Mouse (Mus musculus): ENCODE measurements around the gene Tmco1. TPM values are rescaled to one million over a fixed set of nuclear protein-coding genes. Genes with fewer than 3 reads are reported as not detected.

Tmco1 gene
- total RNA-seq, 2 experiments from 2014 or later = 38.4 to 45.1 TPM

DNA sequence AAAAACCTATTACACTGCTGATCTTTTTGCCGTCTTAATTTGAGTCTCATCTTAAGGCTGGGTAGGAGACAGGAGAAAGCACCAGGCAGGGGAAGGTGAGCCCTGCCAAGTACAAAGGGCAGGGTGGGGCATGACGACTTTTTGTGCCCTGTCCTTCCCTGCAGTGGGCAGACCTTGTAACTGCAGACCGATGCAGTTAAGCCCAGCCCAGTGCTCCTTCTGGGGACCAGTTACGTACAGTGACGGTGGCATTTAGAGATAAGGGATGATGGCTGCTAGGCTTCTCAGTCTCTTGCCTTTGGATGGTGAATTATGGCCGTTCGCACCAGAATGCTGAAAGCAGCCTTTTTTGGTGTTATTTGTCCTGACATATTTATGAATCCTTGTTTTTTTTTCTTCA is 60.3 kb downstream of the Tmco1 start:
- no peak for DNase-seq (ENCODE audit: low spot score in 2 of 2)

DNA sequence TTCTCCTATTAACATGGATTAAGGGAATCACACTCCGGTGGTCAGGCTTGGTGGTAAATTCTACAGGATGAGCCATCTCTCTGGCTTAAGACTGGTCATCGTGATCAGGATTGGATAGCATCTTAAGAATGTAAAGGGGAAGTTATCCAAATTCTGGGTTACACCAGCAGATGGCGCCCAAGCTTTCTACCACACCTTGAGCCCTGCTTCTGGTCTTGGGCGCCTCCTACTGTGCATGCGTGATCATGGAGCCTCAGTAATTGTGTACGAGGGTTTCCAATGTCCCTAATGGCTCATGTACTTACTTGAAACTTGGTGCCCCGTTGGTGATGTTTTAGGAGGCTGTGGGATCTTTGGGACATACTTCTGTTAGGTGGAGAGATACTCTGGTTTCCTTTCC is 61.7 kb downstream of the Tmco1 start:
- DNase-seq (ENCODE audit: low spot score in 2 of 2) = peak; percentile 82 to 87

- DNase-seq (ENCODE audit: low spot score in 2 of 2) = no peak
Observed at GRCm38 (mm10) chr1:167372739-167373138, 64.6 kb downstream of the Tmco1 start.

DNA sequence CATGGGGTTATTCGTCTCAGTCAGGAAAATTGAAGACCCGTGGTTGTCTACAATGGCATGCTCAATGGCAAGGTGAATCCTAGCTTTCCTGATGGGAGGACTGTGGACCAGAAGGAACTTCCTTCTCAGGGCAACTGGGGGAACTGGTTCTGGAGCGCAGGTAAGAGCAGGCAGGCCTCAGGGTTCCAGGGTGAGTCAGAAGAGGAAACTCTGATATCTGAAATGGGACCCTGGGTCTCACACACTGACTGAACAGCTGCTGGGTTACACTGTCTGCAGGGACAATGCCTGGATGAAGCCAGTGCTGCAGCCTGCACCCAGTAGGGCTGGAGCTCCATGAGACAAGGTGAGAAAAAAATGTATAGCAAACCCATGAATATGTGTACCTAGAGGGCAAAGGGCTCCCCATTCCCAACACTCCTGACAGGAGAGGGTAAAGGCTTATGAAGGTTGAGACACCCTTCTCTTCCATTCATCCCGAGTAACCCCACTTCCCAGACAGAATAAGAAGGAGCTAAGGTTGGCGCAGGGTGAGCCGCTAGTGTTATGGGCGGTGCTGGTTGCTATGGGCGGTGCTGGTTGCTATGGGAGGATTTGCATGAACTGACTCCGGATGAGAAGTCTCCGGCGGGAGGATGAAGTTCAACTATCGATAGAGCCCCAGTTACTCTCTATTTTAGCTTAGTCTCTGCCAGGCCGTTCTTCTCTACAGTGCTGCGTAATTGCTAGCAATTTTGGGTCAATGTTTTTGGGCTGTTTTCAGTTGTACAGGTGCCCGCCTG is 66.0 kb downstream of the Tmco1 start:
- no peak for DNase-seq (ENCODE audit: low spot score in 2 of 2)

DNA sequence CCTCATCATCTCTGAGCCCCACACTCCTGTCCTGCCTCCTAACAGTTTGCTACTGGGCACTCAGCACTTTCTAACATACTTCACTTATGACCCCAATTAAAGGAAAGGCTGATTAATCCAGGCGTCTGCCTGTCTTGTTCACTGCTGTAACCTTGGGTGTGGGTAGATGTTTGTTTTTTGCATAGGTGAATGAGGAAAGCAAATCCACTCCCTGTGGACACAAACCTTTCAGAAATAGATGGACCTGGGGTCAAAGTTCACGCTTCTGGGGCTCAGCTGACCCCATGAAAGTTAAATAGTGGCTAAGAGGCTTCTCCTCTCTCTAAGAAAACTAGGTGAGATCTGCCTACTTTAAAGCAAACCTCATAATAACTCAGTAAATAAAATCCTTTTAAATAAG is 66.8 kb downstream of the Tmco1 start:
- DNase-seq (ENCODE audit: low spot score in 2 of 2) = no peak

DNA sequence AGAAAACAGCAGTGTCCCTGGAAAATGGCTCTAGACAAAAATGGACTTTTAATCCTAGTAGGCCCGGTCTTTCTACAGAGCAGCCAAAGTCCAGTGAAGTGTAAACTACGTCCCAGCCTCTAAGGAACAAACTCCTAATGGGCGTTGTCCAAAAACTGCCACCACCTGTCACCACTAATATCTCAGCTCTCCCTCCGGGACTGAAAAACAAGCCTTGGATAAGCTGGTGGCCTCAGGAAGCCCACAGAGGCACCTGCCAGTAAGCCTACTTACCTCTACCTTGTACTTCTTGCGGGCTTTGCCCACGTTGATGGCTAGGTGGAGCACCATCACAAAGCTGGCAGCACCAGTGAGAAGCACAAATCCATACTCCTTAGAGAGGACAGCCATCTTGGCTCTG is 69.8 kb downstream of the Tmco1 start:
- no peak for DNase-seq (ENCODE audit: low spot score in 2 of 2)

GRCm38 (mm10) chr1:167379751-167380150 is 71.6 kb downstream of the Tmco1 start:
- no peak for DNase-seq (ENCODE audit: low spot score in 2 of 2)

- no peak for DNase-seq (ENCODE audit: low spot score in 2 of 2)
Observed at GRCm38 (mm10) chr1:167380223-167380622, 72.0 kb downstream of the Tmco1 start.

DNA sequence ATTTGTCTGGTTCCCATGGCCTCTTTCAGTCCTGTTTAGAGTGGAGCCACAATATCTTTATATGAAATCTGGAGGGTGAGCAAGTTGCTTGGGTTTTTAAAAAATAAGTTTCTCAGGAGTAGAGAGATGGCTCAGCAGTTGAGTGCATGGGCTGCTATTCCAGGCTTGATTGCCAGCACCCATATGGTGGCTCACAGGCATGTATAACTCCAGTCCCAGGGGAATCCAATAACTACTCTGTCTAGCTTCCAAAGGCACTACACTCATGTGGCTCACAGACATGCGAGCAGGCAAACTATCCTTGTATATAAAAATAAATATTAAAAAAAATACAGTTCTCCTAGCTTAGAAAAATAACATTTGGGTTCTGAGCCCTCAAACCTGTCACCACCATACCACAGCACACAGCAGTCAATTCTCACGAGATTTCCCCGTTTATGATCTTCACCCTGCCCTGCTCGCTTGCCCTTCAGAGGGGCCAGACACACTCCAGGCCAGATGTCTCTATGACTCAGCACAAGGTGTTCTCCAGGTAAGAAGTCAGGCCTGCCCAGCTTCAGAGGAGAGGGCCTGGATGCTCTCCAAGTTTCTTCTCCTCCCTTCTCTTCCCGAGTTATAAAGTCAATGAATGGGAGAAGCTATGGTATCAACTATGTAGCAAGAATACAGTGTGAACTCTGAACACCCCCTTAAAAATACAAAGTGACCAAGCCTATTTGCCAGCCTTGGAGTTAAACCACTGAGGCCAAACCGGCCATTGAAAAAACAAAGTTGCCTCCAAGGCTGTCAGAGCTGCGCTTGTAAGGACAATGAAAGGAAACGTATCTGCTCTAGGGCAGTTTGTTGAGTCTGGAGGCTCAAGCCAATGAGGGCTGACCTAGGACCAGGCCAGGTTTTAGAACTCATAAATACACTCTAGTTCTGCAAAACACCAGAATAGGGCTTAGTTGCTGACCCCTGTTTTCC is 73.2 kb downstream of the Tmco1 start:
- DNase-seq (ENCODE audit: low spot score in 2 of 2) = no peak

DNA sequence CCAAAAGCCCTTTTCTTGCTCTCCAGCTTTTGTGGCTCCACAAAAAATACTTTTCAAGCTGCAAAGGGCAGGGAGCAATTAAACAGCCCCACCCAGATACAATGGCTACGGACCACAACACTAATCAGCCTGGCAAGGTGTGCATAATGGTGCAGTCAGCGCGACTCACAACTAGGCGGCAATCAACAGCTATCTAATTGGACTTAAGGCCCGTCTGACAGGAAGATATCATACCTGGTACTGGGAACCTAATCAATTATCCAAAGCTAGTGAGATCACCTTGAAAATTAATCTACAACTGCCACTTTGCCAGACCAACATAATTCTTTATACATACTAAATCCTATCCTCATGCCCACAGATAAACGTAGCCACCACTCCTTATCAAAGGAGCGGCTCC is 74.1 kb downstream of the Tmco1 start:
- DNase-seq (ENCODE audit: low spot score in 2 of 2) = no peak

- no peak for DNase-seq (ENCODE audit: low spot score in 2 of 2)
Observed at GRCm38 (mm10) chr1:167382763-167383162, 74.6 kb downstream of the Tmco1 start.

DNA sequence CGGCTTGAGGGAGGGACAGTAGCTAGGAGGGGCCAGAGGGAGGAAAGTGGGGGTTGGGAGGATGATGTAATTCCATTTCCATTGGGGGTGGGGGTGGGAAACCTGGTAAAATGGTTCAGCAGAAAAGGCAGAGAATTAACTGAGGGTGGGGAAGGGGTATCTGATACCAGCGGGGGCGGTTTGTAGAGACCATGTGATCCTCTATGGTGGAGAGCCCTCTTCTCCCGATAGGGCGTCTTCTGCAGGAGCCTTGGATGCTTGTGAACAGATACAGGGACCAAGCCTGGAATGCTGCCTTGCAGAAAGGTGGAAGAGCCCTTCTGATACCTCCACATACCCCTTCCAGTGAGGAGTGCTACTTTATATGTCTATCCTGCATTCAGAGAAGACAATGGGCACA is 75.0 kb downstream of the Tmco1 start:
- DNase-seq (ENCODE audit: low spot score in 2 of 2) = no peak

Small RNAs within 50 kb of the gene (microRNA-seq; reads per million reads assigned to microRNA genes)
- gene Gm25911 (0 to 0.45 reads per million in 2 experiments), gene Mir6347 (0 reads per million in 2 experiments)

Other genes starting within 250 kb of the Tmco1 start
- gene Uck2, start 23.1 kb upstream of the Tmco1 start, total RNA-seq (2021) = 10 to 100 TPM; 69.5 to 69.9 TPM
- 10 to 100 TPM; 24.5 to 27.8 TPM for gene Aldh9a1, start 41.6 kb downstream of the Tmco1 start, total RNA-seq (2021)
- gene Mgst3, start 85.5 kb downstream of the Tmco1 start, total RNA-seq (2021) = 100 to 1,000 TPM; 127 to 141 TPM
- gene Lrrc52, start 158.4 kb downstream of the Tmco1 start, total RNA-seq (2021) = not detected

All from layer of hippocampus, postnatal 10 days (tissue).